Mouse (Mus musculus) liver, embryonic 12.5 days (tissue): ENCODE results near the gene Gli2. TPM values are rescaled to one million over a fixed set of nuclear protein-coding genes. Genes with fewer than 3 reads are reported as not detected.

Experiments
- ATAC-seq: fragments of 200-750 bp; cut with Nextera tagmentation; 2 replicates; pipeline ENCODE4 v1.8.0; 2017; ENCODE audit warnings: moderate number of reproducible peaks, mild to moderate bottlenecking, moderate library complexity
- H3K27ac ChIP-seq: fragments of 300-500 bp; sonication (generic); 2 replicates; pipeline ENCODE4 v1.5.1; 2016; ENCODE audit warnings: mild to moderate bottlenecking
- H3K27me3 ChIP-seq: fragments of 300-500 bp; sonication (generic); replicated peaks from 2 replicates; pipeline ENCODE4 v1.6.1; 2016; ENCODE audit warnings: mild to moderate bottlenecking, moderate library complexity
- H3K36me3 ChIP-seq: fragments of 300-500 bp; sonication (generic); 2 replicates; pipeline ENCODE4 v1.6.1; 2016; ENCODE audit warnings: mild to moderate bottlenecking, moderate library complexity
- H3K4me1 ChIP-seq: fragments of 300-500 bp; sonication (generic); 2 replicates; pipeline ENCODE4 v1.6.1; 2016
- H3K4me2 ChIP-seq: fragments of 300-500 bp; sonication (generic); 2 replicates; pipeline ENCODE4 v1.6.1; 2016; ENCODE audit warnings: mild to moderate bottlenecking, moderate library complexity
- H3K4me3 ChIP-seq: fragments of 300-500 bp; sonication (generic); 2 replicates; pipeline ENCODE4 v1.5.1; 2016; ENCODE audit warnings: mild to moderate bottlenecking, moderate library complexity
- H3K9ac ChIP-seq: fragments of 300-500 bp; sonication (generic); 2 replicates; pipeline ENCODE4 v1.6.1; 2016; ENCODE audit warnings: mild to moderate bottlenecking, moderate library complexity
- H3K9me3 ChIP-seq: fragments of 300-500 bp; sonication (generic); replicated peaks from 2 replicates; pipeline ENCODE4 v1.6.1; 2016; ENCODE audit warnings: mild to moderate bottlenecking, moderate library complexity
- WGBS: fragments of 180-500 bp; shearing (Covaris S2); methylation state at CpG from one replicate; pipeline ENCODE4 v1.1.7; 2016; ENCODE audit not compliant: insufficient replicate concordance; 5-methylcytosine and 5-hydroxymethylcytosine counted together
- polyA plus RNA-seq: library from polyadenylated mRNA; unstranded; fragments of >200 nt; fragmentation: Nextera tagmentation; extraction: Ambion mirVana; gene quantifications from 2 replicates; pipeline ENCODE4 v1.2.1, GENCODE M21; 2016

Gene Gli2
- polyA plus RNA-seq, 1 experiment from 2014 or later = 1.1 TPM

DNA sequence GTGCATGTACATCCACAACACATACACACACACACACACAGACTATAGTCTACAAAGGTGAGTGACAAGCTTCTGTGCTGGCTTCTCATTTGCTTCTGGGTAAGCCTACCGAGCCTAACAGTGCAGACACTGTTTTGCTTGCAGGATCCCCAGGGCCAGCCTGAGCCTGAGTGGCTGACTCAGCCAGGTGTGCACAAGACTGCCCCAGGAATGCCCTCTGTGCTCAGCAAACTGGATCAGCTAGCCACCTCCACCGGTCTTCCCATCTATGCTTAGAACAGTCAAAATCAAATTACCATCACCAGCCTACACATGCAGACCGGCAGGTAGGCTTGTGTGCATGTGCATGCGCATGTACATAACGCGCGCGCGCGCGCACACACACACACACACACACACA, 97.6 kb downstream of the Gli2 start:
- no peaks in the 10 kb centered on the region for H3K4me1 ChIP-seq
- no peak overlapping the region for H3K9ac ChIP-seq
- WGBS = 87% methylated on average over 11 of the region's 11 CpGs
- no peaks in the 10 kb centered on the region for H3K27me3 ChIP-seq
- H3K27ac ChIP-seq = no peak overlapping the region
- H3K4me2 ChIP-seq = no peak overlapping the region
- no peak overlapping the region for H3K4me3 ChIP-seq
- H3K36me3 ChIP-seq = no peaks in the 10 kb centered on the region
- no peak for ATAC-seq
- H3K9me3 ChIP-seq = no peaks in the 10 kb centered on the region

DNA sequence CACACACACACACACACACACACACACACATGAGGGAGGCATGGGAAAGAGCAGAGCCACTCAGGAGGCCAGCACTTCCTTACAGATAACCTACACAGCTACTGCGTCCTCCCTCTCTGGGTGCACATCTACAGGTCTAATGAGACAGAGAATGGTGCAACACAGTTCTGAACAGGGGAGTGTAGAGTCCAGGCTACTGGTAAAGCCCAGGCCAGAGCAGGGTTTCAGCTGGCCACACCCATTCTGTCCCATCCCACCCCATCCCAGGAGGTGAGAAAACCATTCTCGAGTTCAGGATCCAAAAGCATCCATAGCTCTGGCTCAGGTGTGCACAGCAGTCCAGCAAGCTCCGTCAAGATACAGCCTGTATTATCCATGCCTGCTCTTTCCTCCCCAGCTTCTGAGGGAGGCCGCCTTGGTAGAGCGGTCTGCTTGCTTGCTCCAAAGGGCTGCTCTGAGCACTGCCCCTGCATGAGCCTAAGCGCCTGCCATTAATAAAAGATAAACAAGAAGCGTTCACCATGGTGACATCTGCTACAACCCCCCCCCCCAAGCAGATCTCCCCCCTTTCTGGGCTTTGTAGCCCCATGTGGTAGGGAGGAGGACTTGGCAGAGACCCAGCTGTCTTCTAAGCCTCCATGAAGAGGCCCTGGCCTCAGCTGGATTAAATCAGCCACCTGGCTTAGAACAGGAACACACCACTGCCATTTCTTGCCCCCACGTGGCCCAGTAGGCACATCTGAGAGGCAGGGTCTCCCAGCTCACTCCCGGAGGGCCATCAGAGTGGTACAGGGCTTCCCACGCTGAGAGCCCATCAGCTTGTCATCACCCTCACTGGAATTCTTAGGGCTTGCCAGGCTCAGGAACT, 98.8 kb downstream of the Gli2 start:
- no peaks in the 10 kb centered on the region for H3K9me3 ChIP-seq
- H3K4me3 ChIP-seq = no peak overlapping the region
- WGBS = 47% methylated on average over 10 of the region's 10 CpGs
- no peak overlapping the region for H3K27ac ChIP-seq
- H3K4me1 ChIP-seq = no peaks in the 10 kb centered on the region
- no peak overlapping the region for H3K9ac ChIP-seq
- no peaks in the 10 kb centered on the region for H3K36me3 ChIP-seq
- no peak for ATAC-seq
- no peak overlapping the region for H3K4me2 ChIP-seq
- H3K27me3 ChIP-seq = no peaks in the 10 kb centered on the region

DNA sequence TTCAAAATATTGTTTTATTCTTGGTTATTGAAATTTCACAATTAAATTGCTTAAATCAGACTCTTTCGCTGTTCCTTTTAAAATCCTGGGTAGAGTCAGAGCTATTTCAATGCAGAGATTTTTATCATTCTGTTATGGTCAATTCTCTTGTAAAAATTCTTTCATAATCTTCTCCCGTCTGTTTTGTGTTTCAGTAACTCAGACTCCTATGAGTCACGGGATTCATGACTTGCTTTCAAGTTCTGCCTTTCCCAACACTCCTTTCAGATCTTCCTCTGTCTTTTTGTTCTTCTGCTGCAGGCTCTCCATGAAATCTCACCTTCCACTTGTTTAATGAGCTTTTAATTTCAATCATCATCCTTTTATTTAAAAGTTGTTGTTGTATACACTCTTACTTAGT, 100.4 kb downstream of the Gli2 start:
- Histone ChIP-seq H3K4me2 (no peak overlapping the region), H3K27ac (no peak overlapping the region), H3K9me3 (no peaks in the 10 kb centered on the region), H3K27me3 (no peaks in the 10 kb centered on the region), H3K9ac (no peak overlapping the region), H3K36me3 (no peaks in the 10 kb centered on the region), H3K4me3 (no peak overlapping the region), H3K4me1 (no peaks in the 10 kb centered on the region)
- 63% methylated on average over 3 of the region's 3 CpGs for WGBS
- ATAC-seq = no peak

DNA sequence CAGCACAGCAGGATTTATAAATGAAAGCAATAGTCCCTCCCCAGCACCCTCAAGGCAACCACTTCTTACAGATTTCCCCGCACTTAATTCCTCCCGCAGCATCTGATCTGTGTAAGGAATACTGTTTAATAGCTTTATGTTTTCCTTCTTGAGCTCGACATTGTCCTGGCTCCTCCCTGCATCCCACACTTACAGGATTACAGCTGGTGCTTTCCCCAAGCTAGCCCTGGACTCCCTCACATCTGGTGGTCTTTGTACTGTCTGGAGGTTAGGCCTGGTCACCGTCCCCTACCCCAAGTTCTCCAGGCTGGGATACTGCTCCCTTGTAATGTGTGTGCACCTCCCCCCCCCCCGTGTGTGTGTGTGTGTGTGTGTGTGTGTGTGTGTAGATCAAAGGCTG, 101.1 kb downstream of the Gli2 start:
- Histone ChIP-seq H3K27ac (no peak overlapping the region), H3K4me1 (no peaks in the 10 kb centered on the region), H3K9me3 (no peaks in the 10 kb centered on the region), H3K36me3 (no peaks in the 10 kb centered on the region), H3K9ac (no peak overlapping the region), H3K4me3 (no peak overlapping the region), H3K4me2 (no peak overlapping the region), H3K27me3 (no peaks in the 10 kb centered on the region)
- ATAC-seq = no peak
- WGBS = 60% methylated on average over 5 of the region's 5 CpGs

DNA sequence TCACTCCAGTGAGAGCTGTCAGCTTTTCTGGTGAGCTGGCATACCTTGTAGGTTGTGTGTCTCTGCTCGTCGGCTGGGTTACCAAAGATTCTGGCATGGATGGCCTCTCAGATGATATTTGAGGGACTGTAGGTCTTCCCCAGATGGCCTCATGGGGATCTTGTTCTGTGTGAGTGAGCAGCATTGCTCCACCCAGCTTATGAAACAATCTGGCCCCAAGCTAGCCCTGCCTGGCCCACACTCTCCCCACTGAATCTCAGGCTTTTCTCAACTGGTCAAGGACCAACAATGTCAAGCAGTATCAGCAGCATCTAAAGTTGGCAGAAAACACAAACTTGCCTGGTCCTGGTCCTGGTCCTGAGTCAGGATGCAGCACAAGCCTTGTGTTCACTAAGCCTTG, 105.0 kb downstream of the Gli2 start:
- no peak for ATAC-seq
- Histone ChIP-seq H3K27me3 (no peaks in the 10 kb centered on the region), H3K9ac (no peak overlapping the region), H3K4me1 (no peaks in the 10 kb centered on the region), H3K9me3 (no peaks in the 10 kb centered on the region), H3K36me3 (no peaks in the 10 kb centered on the region), H3K4me2 (no peak overlapping the region), H3K4me3 (no peak overlapping the region), H3K27ac (no peak overlapping the region)
- WGBS = 68% methylated on average over 2 of the region's 2 CpGs

DNA sequence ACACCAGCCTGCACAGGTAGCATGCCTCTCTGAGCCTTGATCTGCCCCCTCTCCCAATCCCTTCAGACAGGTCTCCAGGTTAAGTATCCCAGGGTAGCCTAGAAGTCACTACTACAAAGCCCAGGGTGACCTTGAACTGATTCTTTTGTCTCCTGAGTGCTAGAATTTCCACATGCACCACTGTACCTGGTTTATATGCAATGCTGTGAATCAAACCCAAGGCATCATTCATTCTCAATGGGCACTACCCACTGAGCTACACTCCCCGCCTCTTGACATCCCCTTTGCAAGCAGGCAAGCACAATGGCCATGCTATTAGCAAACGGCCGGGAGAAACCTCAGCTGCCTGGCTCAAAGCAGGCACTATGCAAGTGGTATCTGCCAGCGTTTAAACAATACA, 106.2 kb downstream of the Gli2 start:
- Histone ChIP-seq H3K9me3 (no peaks in the 10 kb centered on the region), H3K9ac (no peak overlapping the region), H3K27ac (no peak overlapping the region), H3K4me1 (no peaks in the 10 kb centered on the region), H3K36me3 (no peaks in the 10 kb centered on the region), H3K27me3 (no peaks in the 10 kb centered on the region), H3K4me3 (no peak overlapping the region), H3K4me2 (no peak overlapping the region)
- no peak for ATAC-seq
- 60% methylated on average over 4 of the region's 4 CpGs for WGBS

DNA sequence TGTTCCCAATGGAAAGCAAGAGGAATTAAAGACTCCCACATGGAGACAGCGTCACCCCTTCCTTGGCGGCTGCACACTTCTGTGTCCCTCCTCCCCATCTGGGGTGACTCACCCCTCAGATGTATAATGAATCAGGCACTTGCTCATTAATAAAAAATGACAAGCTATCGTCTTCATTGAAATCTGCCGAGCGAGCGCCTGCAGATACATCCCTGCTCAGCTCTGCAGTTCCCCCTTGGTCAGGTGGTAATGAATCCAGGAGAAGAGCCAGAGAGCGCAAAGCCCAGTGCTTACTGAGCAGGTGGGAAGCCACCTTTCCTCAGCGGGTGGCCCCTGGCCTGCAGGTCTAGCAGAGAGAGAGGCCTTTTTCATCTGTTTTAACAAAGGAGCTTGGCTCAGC, 112.1 kb downstream of the Gli2 start:
- H3K4me2 ChIP-seq = no peak overlapping the region
- no peak for ATAC-seq
- H3K27ac ChIP-seq = no peak overlapping the region
- H3K9ac ChIP-seq = no peak overlapping the region
- WGBS = 65% methylated on average over 8 of the region's 8 CpGs
- H3K4me3 ChIP-seq = no peak overlapping the region
- no peaks in the 10 kb centered on the region for H3K27me3 ChIP-seq
- no peaks in the 10 kb centered on the region for H3K4me1 ChIP-seq
- H3K36me3 ChIP-seq = no peaks in the 10 kb centered on the region
- no peaks in the 10 kb centered on the region for H3K9me3 ChIP-seq

DNA sequence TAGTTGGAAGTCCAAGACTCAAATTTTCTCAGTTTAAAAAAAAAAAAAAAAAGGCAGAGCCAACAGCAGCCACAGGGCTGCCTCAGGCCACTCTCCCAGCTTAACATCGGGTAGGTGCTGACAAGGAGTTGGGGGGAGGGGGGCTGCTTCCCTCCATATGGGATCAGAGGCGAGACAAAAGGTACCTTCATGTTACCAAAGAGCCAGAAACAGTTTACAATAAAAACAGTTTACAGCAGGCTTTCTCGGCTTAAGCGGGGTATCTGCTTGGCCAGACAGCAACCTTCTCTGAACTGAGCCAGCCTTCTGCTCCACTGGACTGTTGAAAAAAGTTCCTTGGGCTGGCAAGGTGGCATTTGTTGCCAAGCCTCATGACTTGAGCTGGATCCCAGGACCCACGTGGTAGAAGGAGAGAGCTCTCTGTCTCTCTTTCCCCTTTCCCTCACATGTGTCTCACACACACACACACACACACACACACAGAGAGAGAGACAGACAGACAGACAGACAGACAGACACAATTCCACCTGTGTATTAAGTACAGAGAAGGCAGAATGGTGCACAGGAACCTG, 113.1 kb downstream of the Gli2 start:
- H3K4me1 ChIP-seq = no peaks in the 10 kb centered on the region
- no peaks in the 10 kb centered on the region for H3K27me3 ChIP-seq
- 46% methylated on average over 5 of the region's 5 CpGs for WGBS
- no peak overlapping the region for H3K27ac ChIP-seq
- no peak for ATAC-seq
- H3K4me2 ChIP-seq = no peak overlapping the region
- no peaks in the 10 kb centered on the region for H3K36me3 ChIP-seq
- H3K9me3 ChIP-seq = no peaks in the 10 kb centered on the region
- no peak overlapping the region for H3K4me3 ChIP-seq
- no peak overlapping the region for H3K9ac ChIP-seq

DNA sequence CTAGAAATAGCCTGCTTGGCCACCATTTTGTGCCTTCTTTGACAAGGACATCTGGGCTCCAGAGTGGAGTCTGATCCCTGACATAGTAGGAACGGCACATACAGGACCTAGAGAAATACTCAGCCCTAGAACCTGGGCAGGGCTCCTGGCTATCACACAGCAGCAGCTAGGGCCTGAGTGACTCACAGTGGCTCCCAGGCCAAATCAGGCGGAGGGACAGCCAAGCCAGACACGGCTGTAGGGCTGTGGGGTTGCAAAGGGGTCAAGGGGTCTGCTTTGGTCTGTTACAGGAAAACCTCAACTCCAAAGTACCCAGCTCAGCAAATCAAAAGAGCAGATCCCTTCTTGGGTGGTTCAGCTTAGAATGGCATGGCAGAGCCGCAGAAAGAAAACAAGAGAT, 115.2 kb downstream of the Gli2 start:
- H3K9ac ChIP-seq = no peak overlapping the region
- H3K36me3 ChIP-seq = no peaks in the 10 kb centered on the region
- no peaks in the 10 kb centered on the region for H3K9me3 ChIP-seq
- H3K4me3 ChIP-seq = no peak overlapping the region
- H3K4me2 ChIP-seq = no peak overlapping the region
- ATAC-seq = no peak
- H3K4me1 ChIP-seq = no peaks in the 10 kb centered on the region
- no peaks in the 10 kb centered on the region for H3K27me3 ChIP-seq
- no peak overlapping the region for H3K27ac ChIP-seq
- 49% methylated on average over 4 of the region's 4 CpGs for WGBS

DNA sequence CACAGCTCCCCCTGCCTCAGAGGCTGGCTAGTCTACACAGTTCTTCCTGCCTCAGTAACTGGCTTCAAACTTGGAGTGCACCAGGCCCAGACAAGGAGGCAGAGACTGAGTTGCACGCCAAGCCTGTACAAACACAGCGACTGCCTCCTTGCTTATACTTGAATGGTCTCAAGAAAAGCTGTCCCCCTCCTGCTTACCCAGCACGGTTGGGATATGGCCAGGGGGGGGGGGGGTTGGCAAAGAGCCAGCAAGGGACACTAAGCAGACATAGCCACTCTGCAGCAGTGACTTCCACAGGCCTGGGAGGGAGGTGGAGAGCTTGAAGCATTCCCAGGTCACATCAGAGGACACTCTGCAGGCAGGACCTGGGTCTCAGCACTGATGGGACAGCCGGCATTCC, 117.3 kb downstream of the Gli2 start:
- no peaks in the 10 kb centered on the region for H3K4me1 ChIP-seq
- no peaks in the 10 kb centered on the region for H3K9me3 ChIP-seq
- H3K27me3 ChIP-seq = no peaks in the 10 kb centered on the region
- no peak overlapping the region for H3K9ac ChIP-seq
- no peak overlapping the region for H3K4me2 ChIP-seq
- no peaks in the 10 kb centered on the region for H3K36me3 ChIP-seq
- ATAC-seq = no peak
- no peak overlapping the region for H3K4me3 ChIP-seq
- H3K27ac ChIP-seq = no peak overlapping the region
- WGBS = 50% methylated on average over 4 of the region's 4 CpGs

DNA sequence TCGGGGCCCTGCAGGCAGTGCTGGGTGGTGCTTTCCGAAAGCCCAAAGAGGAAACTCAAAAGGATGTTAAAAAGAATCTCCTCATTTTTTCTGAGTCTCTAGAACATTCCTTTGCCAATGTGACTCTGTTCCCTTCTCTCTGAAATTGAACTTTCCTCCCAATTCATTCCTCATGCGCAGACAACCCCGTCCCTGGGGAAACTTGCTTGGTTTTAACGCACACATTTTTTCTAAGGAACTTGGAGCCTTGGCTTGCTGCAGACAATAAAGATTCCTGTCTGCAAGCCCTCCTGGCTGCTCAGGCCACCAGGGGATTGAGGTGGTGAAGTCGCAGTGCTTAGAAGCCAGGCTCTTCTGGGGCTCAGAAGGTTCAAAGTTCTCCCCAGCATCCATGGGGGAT, 117.9 kb downstream of the Gli2 start:
- no peak overlapping the region for H3K9ac ChIP-seq
- ATAC-seq = no peak
- no peak overlapping the region for H3K4me2 ChIP-seq
- H3K4me3 ChIP-seq = no peak overlapping the region
- no peaks in the 10 kb centered on the region for H3K36me3 ChIP-seq
- H3K27ac ChIP-seq = no peak overlapping the region
- H3K4me1 ChIP-seq = no peaks in the 10 kb centered on the region
- 61% methylated on average over 6 of the region's 6 CpGs for WGBS
- H3K9me3 ChIP-seq = no peaks in the 10 kb centered on the region
- H3K27me3 ChIP-seq = no peaks in the 10 kb centered on the region

DNA sequence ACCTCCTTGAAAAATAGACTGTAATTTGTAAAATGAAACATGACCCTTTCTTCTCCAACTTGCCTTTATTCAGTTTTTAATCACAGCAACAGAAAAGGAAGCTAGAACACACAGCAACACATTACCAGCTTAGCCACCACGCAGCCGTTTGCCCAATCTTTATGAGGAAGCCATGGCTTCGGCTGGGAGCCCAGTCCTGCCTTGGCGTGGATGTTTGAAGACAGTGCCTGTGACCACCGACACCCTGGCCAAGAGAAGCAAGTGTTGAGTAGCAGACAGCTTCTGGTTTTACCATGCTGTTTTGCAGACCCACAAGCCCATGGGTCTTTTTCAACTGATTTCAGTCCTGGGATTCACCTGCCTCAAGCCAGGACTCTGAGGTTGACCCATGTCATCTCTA, 121.3 kb downstream of the Gli2 start:
- ATAC-seq = no peak
- H3K36me3 ChIP-seq = no peaks in the 10 kb centered on the region
- 76% methylated on average over 5 of the region's 5 CpGs for WGBS
- H3K27me3 ChIP-seq = no peaks in the 10 kb centered on the region
- no peaks in the 10 kb centered on the region for H3K9me3 ChIP-seq
- no peak overlapping the region for H3K4me2 ChIP-seq
- no peak overlapping the region for H3K9ac ChIP-seq
- H3K4me3 ChIP-seq = no peak overlapping the region
- no peak overlapping the region for H3K27ac ChIP-seq
- H3K4me1 ChIP-seq = no peaks in the 10 kb centered on the region
